8 mouse cellular contexts compared by ENCODE assay signal in the genomic region with DNA sequence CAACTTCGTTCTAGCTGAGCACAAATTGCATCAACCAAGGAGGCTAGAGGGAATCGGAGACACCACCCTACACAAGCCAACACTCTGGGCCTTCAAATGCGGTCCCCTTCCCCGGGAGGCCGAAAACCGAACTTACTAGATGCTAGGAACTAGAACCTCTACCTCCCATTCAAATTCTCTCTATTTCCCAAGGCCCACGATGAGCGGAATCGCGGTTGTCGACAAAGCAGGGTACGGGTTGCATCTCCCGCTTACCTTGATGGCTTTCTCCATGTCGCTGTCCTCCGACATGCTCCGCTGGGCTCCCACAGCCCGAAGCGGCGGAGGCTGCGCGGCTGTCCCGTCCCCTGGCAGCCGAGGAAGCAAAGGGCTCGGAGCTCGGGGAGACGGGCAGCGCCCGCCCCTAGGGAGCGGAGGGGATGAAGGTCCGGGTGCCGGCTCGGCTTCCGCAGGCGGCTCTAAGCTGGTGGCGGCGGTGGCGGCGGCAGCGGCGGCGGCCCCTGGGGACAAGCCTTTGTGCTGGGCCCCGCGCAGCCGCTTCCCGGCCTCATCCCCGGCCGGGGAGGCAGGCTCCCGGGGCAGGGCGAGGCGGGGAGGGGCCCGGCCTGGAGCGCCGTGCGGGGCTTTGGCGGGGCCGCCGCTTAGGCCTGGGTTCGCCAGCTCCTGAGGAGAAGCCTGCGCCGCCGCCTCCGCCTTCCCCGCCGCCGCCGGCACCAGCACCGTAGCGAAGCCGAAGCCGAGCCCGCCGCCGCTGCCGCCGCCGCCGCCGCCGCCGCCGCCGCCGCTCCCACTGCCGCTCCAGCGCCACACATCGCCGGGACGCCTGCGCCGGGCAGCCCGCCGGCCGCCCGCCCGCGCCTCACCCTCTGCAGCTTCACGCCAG. TPM values are rescaled to one million over a fixed set of nuclear protein-coding genes. Genes with fewer than 3 reads are reported as not detected.
A peak's percentile ranks its signal among the peaks of the same experiment; 100 is the strongest.
DNase-seq lines count a peak whose midpoint lies in the region; ATAC-seq and TF ChIP-seq lines count a peak whose summit lies in the region.

A gene (minus strand): TSS at position 573 of the 883 bp plus-strand sequence.
A gene (minus strand): TSS at position 573 of the 883 bp plus-strand sequence.

- peaks cover 27% of the 10 kb centered on the region for H3K4me1 ChIP-seq in heart, embryonic 10.5 days
- H3K4me1 ChIP-seq in ES-Bruce4 (ENCODE audit: control insufficient read depth, insufficient read depth, low read length) = no peaks in the 10 kb centered on the region
- peaks cover 14% of the 10 kb centered on the region; the same call in 1 of the 2 replicates for H3K4me1 ChIP-seq in embryonic facial prominence, embryonic 14.5 days (ENCODE audit: control insufficient read depth, insufficient read depth, low read length)
- H3K4me1 ChIP-seq in hindbrain, embryonic 11.5 days (replicated peaks; ENCODE audit: control insufficient read depth, insufficient read depth, low read length) = peaks cover 4% of the 10 kb centered on the region; the same call in 1 of the 2 replicates
- H3K4me1 ChIP-seq in liver, embryonic 14.5 days (replicated peaks; ENCODE audit: control insufficient read depth in 2 of 2, insufficient read depth in 2 of 2, low read length in 1 of 2) = peaks cover 22 to 25% of the 10 kb centered on the region in 2 experiments
- peaks cover 36% of the 10 kb centered on the region for H3K4me1 ChIP-seq in neural tube, embryonic 13.5 days (replicated peaks)

- peak within 1 kb of the TSS; percentile 100 for H3K27ac ChIP-seq in heart, embryonic 10.5 days
- H3K27ac ChIP-seq in ES-Bruce4 (ENCODE audit: insufficient read depth, low read length) = 0 out of 2 replicates have a peak within 1 kb of the TSS, but pooled peaks have one; percentile 5
- H3K27ac ChIP-seq in embryonic facial prominence, embryonic 14.5 days (replicated peaks; ENCODE audit: low read depth, low read length) = peak within 1 kb of the TSS; percentile 96
- peak within 1 kb of the TSS; percentile 96 for H3K27ac ChIP-seq in hindbrain, embryonic 11.5 days (ENCODE audit: low read depth, low read length)
- peak within 1 kb of the TSS; percentile 72 for H3K27ac ChIP-seq in liver, embryonic 14.5 days
- peak within 1 kb of the TSS; percentile 97 for H3K27ac ChIP-seq in neural tube, embryonic 13.5 days (replicated peaks)

- TF ChIP-seq POLR2A in ES-Bruce4 (IDR thresholded peaks at IDR 0.05; ENCODE audit: insufficient read depth, low read length) = no peak

- no peaks in the 10 kb centered on the region for H3K9me3 ChIP-seq in heart, embryonic 10.5 days
- H3K9me3 ChIP-seq in ES-Bruce4 (replicated peaks; ENCODE audit: control insufficient read depth, insufficient read depth, low read length, poor library complexity, severe bottlenecking) = no peaks in the 10 kb centered on the region
- no peaks in the 10 kb centered on the region for H3K9me3 ChIP-seq in embryonic facial prominence, embryonic 14.5 days (ENCODE audit: control insufficient read depth, low read length)
- H3K9me3 ChIP-seq in hindbrain, embryonic 11.5 days (ENCODE audit: control insufficient read depth, low read length) = no peaks in the 10 kb centered on the region
- no peaks in the 10 kb centered on the region for H3K9me3 ChIP-seq in liver, embryonic 14.5 days (ENCODE audit: control insufficient read depth, low read length)
- H3K9me3 ChIP-seq in neural tube, embryonic 13.5 days = no peaks in the 10 kb centered on the region

- H3K36me3 ChIP-seq in heart, embryonic 10.5 days = no peaks in the 10 kb centered on the region
- H3K36me3 ChIP-seq in ES-Bruce4 (ENCODE audit: control insufficient read depth, insufficient read depth, low read length, poor library complexity, severe bottlenecking) = no peaks in the 10 kb centered on the region
- no peaks in the 10 kb centered on the region for H3K36me3 ChIP-seq in embryonic facial prominence, embryonic 14.5 days (ENCODE audit: control insufficient read depth, insufficient read depth, low read length)
- H3K36me3 ChIP-seq in hindbrain, embryonic 11.5 days (ENCODE audit: control insufficient read depth, insufficient read depth, low read length) = no peaks in the 10 kb centered on the region
- no peaks in the 10 kb centered on the region for H3K36me3 ChIP-seq in liver, embryonic 14.5 days (replicated peaks; ENCODE audit: control insufficient read depth, insufficient read depth, low read depth)
- no peaks in the 10 kb centered on the region for H3K36me3 ChIP-seq in neural tube, embryonic 13.5 days

- WGBS in heart, embryonic 10.5 days = 2% methylated on average over 97 of the region's 97 CpGs
- 2% methylated on average over 25 of the region's 97 CpGs for WGBS in embryonic facial prominence, embryonic 14.5 days
- WGBS in hindbrain, embryonic 11.5 days = 1% methylated on average over 45 of the region's 97 CpGs
- under 1% methylated on average over 54 of the region's 97 CpGs for WGBS in liver, embryonic 14.5 days (ENCODE audit: insufficient replicate concordance)
- whole genome bisulfite sequencing in neural tube, embryonic 13.5 days = under 1% methylated on average over 58 of the region's 97 CpGs

- H3K4me2 ChIP-seq in embryonic facial prominence, embryonic 14.5 days (ENCODE audit: low read depth, low read length) = peak within 1 kb of the TSS; percentile 82
- H3K4me2 ChIP-seq in hindbrain, embryonic 11.5 days (replicated peaks; ENCODE audit: low read depth, low read length) = peak within 1 kb of the TSS; percentile 83
- peak within 1 kb of the TSS; percentile 80 for H3K4me2 ChIP-seq in liver, embryonic 14.5 days (ENCODE audit: low read depth)
- peak within 1 kb of the TSS; percentile 79 for H3K4me2 ChIP-seq in neural tube, embryonic 13.5 days

- TF ChIP-seq CTCF in ES-Bruce4 (IDR thresholded peaks at IDR 0.05; ENCODE audit: low read depth, low read length) = no peak
- no peak for TF ChIP-seq CTCF in liver, embryonic 14.5 days (IDR thresholded peaks at IDR 0.05; ENCODE audit: low read depth)

- peak; percentile 56 for ATAC-seq in embryonic facial prominence, embryonic 14.5 days (ENCODE audit: low read depth)
- ATAC-seq in hindbrain, embryonic 11.5 days (ENCODE audit: low FRiP score) = peak; percentile 33
- ATAC-seq in liver, embryonic 14.5 days (ENCODE audit: insufficient read depth) = peak; percentile 75
- ATAC-seq in neural tube, embryonic 13.5 days (ENCODE audit: low read depth) = peak; percentile 62

- H3K27me3 ChIP-seq in heart, embryonic 10.5 days (ENCODE audit: insufficient read depth, poor library complexity, severe bottlenecking) = no peaks in the 10 kb centered on the region
- H3K27me3 ChIP-seq in ES-Bruce4 (ENCODE audit: control insufficient read depth, insufficient read depth, low read length, poor library complexity, severe bottlenecking) = no peaks in the 10 kb centered on the region
- no peaks in the 10 kb centered on the region for H3K27me3 ChIP-seq in embryonic facial prominence, embryonic 14.5 days (replicated peaks; ENCODE audit: control insufficient read depth, insufficient read depth, low read length)
- no peaks in the 10 kb centered on the region for H3K27me3 ChIP-seq in hindbrain, embryonic 11.5 days (ENCODE audit: control insufficient read depth, insufficient read depth, low read length)
- H3K27me3 ChIP-seq in liver, embryonic 14.5 days (ENCODE audit: control insufficient read depth, insufficient read depth, low read length) = no peaks in the 10 kb centered on the region
- H3K27me3 ChIP-seq in neural tube, embryonic 13.5 days = no peaks in the 10 kb centered on the region

- intact Hi-C loops in heart, postnatal 10 days (cut with DNase I) = no loop called here

- no peak for DNase-seq in heart, embryonic 10.5 days (ENCODE audit: low spot score)
- no peak for DNase-seq in heart, postnatal 10 days
- peak; percentile 15 for DNase-seq in embryonic facial prominence, embryonic 14.5 days (ENCODE audit: low spot score)
- DNase-seq in hindbrain, embryonic 11.5 days (ENCODE audit: low spot score) = peak; percentile 66
- DNase-seq in liver, embryonic 14.5 days (ENCODE audit: low read depth in 3 of 3, low spot score in 3 of 3) = peak in 1 of 3 experiments; percentile 40
- no peak for DNase-seq in layer of hippocampus, postnatal 36 days

- peak within 1 kb of the TSS; percentile 94 for H3K9ac ChIP-seq in ES-Bruce4 (ENCODE audit: low read depth, poor library complexity, severe bottlenecking)
- peak within 1 kb of the TSS; percentile 96 for H3K9ac ChIP-seq in embryonic facial prominence, embryonic 14.5 days (ENCODE audit: low read depth, low read length)
- H3K9ac ChIP-seq in hindbrain, embryonic 11.5 days (ENCODE audit: low read depth, low read length) = peak within 1 kb of the TSS; percentile 90
- H3K9ac ChIP-seq in liver, embryonic 14.5 days (replicated peaks) = peak within 1 kb of the TSS; percentile 97
- peak within 1 kb of the TSS; percentile 93 for H3K9ac ChIP-seq in neural tube, embryonic 13.5 days

- peak within 1 kb of the TSS; percentile 100 for H3K4me3 ChIP-seq in heart, embryonic 10.5 days
- H3K4me3 ChIP-seq in ES-Bruce4 (ENCODE audit: low read depth, low read length) = peak within 1 kb of the TSS; percentile 97
- H3K4me3 ChIP-seq in embryonic facial prominence, embryonic 14.5 days (ENCODE audit: low read depth, low read length) = peak within 1 kb of the TSS; percentile 97
- peak within 1 kb of the TSS; percentile 100 for H3K4me3 ChIP-seq in hindbrain, embryonic 11.5 days (ENCODE audit: low read depth, low read length)
- peak within 1 kb of the TSS; percentile 79 to 97 for H3K4me3 ChIP-seq in liver, embryonic 14.5 days (ENCODE audit: insufficient read depth in 1 of 2, low read depth in 2 of 2, low read length in 2 of 2)
- H3K4me3 ChIP-seq in neural tube, embryonic 13.5 days = peak within 1 kb of the TSS; percentile 83

- TF ChIP-seq EP300 in ES-Bruce4 (IDR thresholded peaks at IDR 0.05; ENCODE audit: insufficient read depth, low read depth, low read length) = no peak
- TF ChIP-seq EP300 in liver, embryonic 14.5 days (IDR thresholded peaks at IDR 0.05; ENCODE audit: low read depth) = no peak

RNA-seq across cellular contexts. Expression of the first gene that starts in this region (rescaled TPM):
- polyA plus RNA-seq in heart, embryonic 10.5 days (2016; fragmentation: Nextera tagmentation; extraction: Ambion mirVana) = 0.78 and 1.4 TPM in 2 replicates
- 1 to 10 TPM; 2.4 to 2.8 TPM for total RNA-seq in heart, postnatal 10 days (2021)
- polyA plus RNA-seq in ES-Bruce4 (2011; ENCODE audit: insufficient read depth, insufficient read length, low read depth, missing spikeins) = 2.3 TPM in 2 replicates
- polyA plus RNA-seq in embryonic facial prominence, embryonic 14.5 days (2014; fragmentation: Nextera tagmentation; extraction: Ambion mirVana) = 2.1 and 2.3 TPM in 2 replicates
- 2.1 and 3.8 TPM in 2 replicates for polyA plus RNA-seq in hindbrain, embryonic 11.5 days (2014; fragmentation: Nextera tagmentation; extraction: Ambion mirVana)
- 1.5 and 1.6 TPM in 2 replicates for polyA plus RNA-seq in liver, embryonic 14.5 days (2012; rRNA removed)
- polyA plus RNA-seq in liver, embryonic 14.5 days (2014; fragmentation: Nextera tagmentation; extraction: Ambion mirVana) = 0.20 and 0.28 TPM in 2 replicates
- polyA plus RNA-seq in neural tube, embryonic 13.5 days (2015; fragmentation: Nextera tagmentation; extraction: Ambion mirVana) = 2.4 and 4.1 TPM in 2 replicates
- total RNA-seq in layer of hippocampus, postnatal 36 days (2021) = 10 to 100 TPM; 17.3 to 19.8 TPM

RNA-seq across cellular contexts. Expression of the second gene that starts in this region (rescaled TPM):
- polyA plus RNA-seq in heart, embryonic 10.5 days (2016; fragmentation: Nextera tagmentation; extraction: Ambion mirVana) = not detected in 2 replicates
- not detected for total RNA-seq in heart, postnatal 10 days (2021)
- polyA plus RNA-seq in ES-Bruce4 (2011; ENCODE audit: insufficient read depth, insufficient read length, low read depth, missing spikeins) = not detected in 2 replicates
- not detected in 2 replicates for polyA plus RNA-seq in embryonic facial prominence, embryonic 14.5 days (2014; fragmentation: Nextera tagmentation; extraction: Ambion mirVana)
- not detected in 2 replicates for polyA plus RNA-seq in hindbrain, embryonic 11.5 days (2014; fragmentation: Nextera tagmentation; extraction: Ambion mirVana)
- polyA plus RNA-seq in liver, embryonic 14.5 days (2012; rRNA removed) = 0.07 TPM in 1 of 2 replicates, not detected in the other
- polyA plus RNA-seq in liver, embryonic 14.5 days (2014; fragmentation: Nextera tagmentation; extraction: Ambion mirVana) = not detected in 2 replicates
- not detected in 2 replicates for polyA plus RNA-seq in neural tube, embryonic 13.5 days (2015; fragmentation: Nextera tagmentation; extraction: Ambion mirVana)
- total RNA-seq in layer of hippocampus, postnatal 36 days (2021) = 1 to 10 TPM in 1 of 2 experiments, not detected in 1; 2.3 TPM

Comparison
In these comparisons a context has a peak if more than half of its experiments do, and no peak if none do; other contexts are left out.
1. RNA of the first gene that starts in this region (total RNA-seq): 17.3 to 19.8 TPM in layer of hippocampus, postnatal 36 days; 2.4 to 2.8 TPM in heart, postnatal 10 days; every median in the first group is over 4 times any median in the second.
2. DNase-seq: peak in embryonic facial prominence, embryonic 14.5 days (single experiment) and hindbrain, embryonic 11.5 days (single experiment); none in heart, embryonic 10.5 days (single experiment), heart, postnatal 10 days (0 of 2) and layer of hippocampus, postnatal 36 days (0 of 2).
3. H3K27ac ChIP-seq: peak in every context shown above with its lines; median percentile 100 in heart, embryonic 10.5 days; 97 in neural tube, embryonic 13.5 days; 96 in embryonic facial prominence, embryonic 14.5 days; 96 in hindbrain, embryonic 11.5 days; 72 in liver, embryonic 14.5 days; 5 in ES-Bruce4.
4. Peak in every context shown above with its lines, with median percentiles within 50 percentile points of each other: H3K4me3 ChIP-seq, H3K9ac ChIP-seq, ATAC-seq and H3K4me2 ChIP-seq.